Mouse (Mus musculus) neural tube, embryonic 11.5 days (tissue): ENCODE results near the gene Prkce. TPM values are rescaled to one million over a fixed set of nuclear protein-coding genes. Genes with fewer than 3 reads are reported as not detected.
A peak's percentile ranks its signal among the peaks of the same experiment; 100 is the strongest.

ENCODE experiments used
- ATAC-seq: fragments of 200-750 bp; cut with Nextera tagmentation; 2 replicates; pipeline ENCODE4 v1.8.0; 2017; ENCODE audit warnings: moderate number of reproducible peaks, mild to moderate bottlenecking, moderate TSS enrichment, moderate library complexity; ENCODE audit not compliant: insufficient read depth, low FRiP score, low TSS enrichment
- DNase-seq: peaks from one replicate; pipeline ENCODE4 v3.0.0-alpha.2; 2015; ENCODE audit warnings: low spot score
- H3K27ac ChIP-seq: fragments of 300-500 bp; sonication (generic); 2 replicates; pipeline ENCODE4 v1.5.1; 2014; ENCODE audit warnings: low read depth, mild to moderate bottlenecking, low read length
- H3K27me3 ChIP-seq: fragments of 300-500 bp; sonication (generic); 2 replicates; pipeline ENCODE4 v1.6.1; 2014; ENCODE audit warnings: mild to moderate bottlenecking, low read length, mixed read lengths; ENCODE audit not compliant: control insufficient read depth, insufficient read depth
- H3K36me3 ChIP-seq: fragments of 300-500 bp; sonication (generic); 2 replicates; pipeline ENCODE4 v1.6.1; 2014; ENCODE audit warnings: mild to moderate bottlenecking, low read length, moderate library complexity, mixed read lengths; ENCODE audit not compliant: control insufficient read depth, insufficient read depth
- H3K4me1 ChIP-seq: fragments of 300-500 bp; sonication (generic); 2 replicates; pipeline ENCODE4 v1.6.1; 2014; ENCODE audit warnings: low read length, mixed read lengths; ENCODE audit not compliant: control insufficient read depth, insufficient read depth
- H3K4me2 ChIP-seq: fragments of 300-500 bp; sonication (generic); 2 replicates; pipeline ENCODE4 v1.6.1; 2014; ENCODE audit warnings: low read depth, mild to moderate bottlenecking, moderate library complexity
- H3K4me3 ChIP-seq: fragments of 300-500 bp; sonication (generic); 2 replicates; pipeline ENCODE4 v1.5.1; 2014; ENCODE audit warnings: low read depth, low read length
- H3K9ac ChIP-seq: fragments of 300-500 bp; sonication (generic); 2 replicates; pipeline ENCODE4 v1.6.1; 2014; ENCODE audit warnings: mild to moderate bottlenecking, low read length
- H3K9me3 ChIP-seq: fragments of 300-500 bp; sonication (generic); 2 replicates; pipeline ENCODE4 v1.6.1; 2016; ENCODE audit warnings: low read length; ENCODE audit not compliant: control insufficient read depth
- WGBS: fragments of 180-500 bp; shearing (Covaris S2); extraction: QIAGEN DNeasy Blood & Tissue Kit; methylation state at CpG from one replicate; pipeline ENCODE4 v1.1.7; 2014; 5-methylcytosine and 5-hydroxymethylcytosine counted together
- polyA plus RNA-seq: library from polyadenylated mRNA; unstranded; fragments of >200 nt; fragmentation: Nextera tagmentation; extraction: Ambion mirVana; gene quantifications from 2 replicates; pipeline ENCODE4 v1.2.1, GENCODE M21; 2014

The Prkce gene
- polyA plus RNA-seq, 1 experiment from 2014 or later = 13.3 TPM

DNA sequence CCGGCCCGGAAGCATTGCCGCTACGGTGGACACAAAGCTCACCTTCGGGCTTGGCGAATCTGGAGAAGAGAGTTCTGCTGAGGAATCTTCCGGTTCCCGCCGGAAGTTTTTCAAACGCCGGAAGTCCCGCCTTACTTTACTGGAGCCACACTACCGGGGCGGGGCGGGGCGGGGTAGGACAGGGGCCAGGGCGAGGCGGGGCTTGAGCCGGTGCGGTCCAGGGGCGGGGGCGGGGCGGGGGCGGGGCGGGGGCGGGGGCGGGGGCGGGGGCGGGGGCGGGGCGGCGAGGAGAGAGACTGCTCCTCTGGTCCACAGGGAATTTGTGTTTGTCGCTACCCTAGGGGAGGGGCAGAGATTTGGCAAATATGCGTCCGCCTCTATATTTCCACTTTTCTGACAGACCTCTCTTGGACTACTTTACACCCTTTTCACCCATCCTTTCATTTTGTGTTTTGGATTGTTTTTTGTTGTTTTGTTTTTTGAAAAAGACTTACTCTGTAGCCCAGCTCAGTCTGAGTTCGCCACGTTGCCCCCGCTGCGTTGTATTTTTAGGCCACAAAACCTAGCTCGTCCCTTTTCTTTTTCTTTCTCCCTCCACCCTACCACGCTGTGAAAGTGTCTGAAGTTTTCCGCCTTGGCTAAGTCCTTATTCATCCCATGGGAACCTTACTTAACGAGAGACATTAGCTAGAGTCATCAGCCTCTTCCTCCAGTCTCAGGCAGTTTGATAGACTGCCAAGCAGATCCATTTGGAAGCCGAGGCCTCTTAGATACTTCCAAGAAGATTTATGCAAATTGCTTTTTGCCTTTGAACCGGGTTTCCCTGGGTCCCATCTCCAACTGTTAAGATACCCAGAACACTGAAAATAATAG, 22.3 kb upstream of the Prkce start, which contains the start of gene Srbd1:
Gene Srbd1, minus strand, starts transcription at position 97 of the 873 bp plus-strand sequence.
- no peaks in the 10 kb centered on the region for H3K27me3 ChIP-seq
- peak within 1 kb of the TSS; percentile 78 for H3K9ac ChIP-seq
- no peaks in the 10 kb centered on the region for H3K9me3 ChIP-seq
- 1% methylated on average over 29 of the region's 45 CpGs for WGBS
- H3K36me3 ChIP-seq = no peaks in the 10 kb centered on the region
- ATAC-seq (peak; percentile 92), DNase-seq (peak; percentile 94)
- peak within 1 kb of the TSS; percentile 88 for H3K4me2 ChIP-seq
- peaks cover 6% of the 10 kb centered on the region for H3K4me1 ChIP-seq
- peak within 1 kb of the TSS; percentile 71 for H3K4me3 ChIP-seq
- peak within 1 kb of the TSS; percentile 36; the same call in 1 of the 2 replicates for H3K27ac ChIP-seq

- Histone ChIP-seq H3K9ac (no peak overlapping the region), H3K27ac (no peak overlapping the region), H3K4me3 (no peak overlapping the region), H3K27me3 (no peaks in the 10 kb centered on the region), H3K4me1 (no peaks in the 10 kb centered on the region), H3K4me2 (no peak overlapping the region), H3K9me3 (no peaks in the 10 kb centered on the region), H3K36me3 (no peaks in the 10 kb centered on the region)
- ATAC-seq (no peak), DNase-seq (no peak)
- WGBS = 97% methylated on average over 1 of the region's 1 CpGs
Measured at GRCm38 (mm10) chr17:86149726-86150125, 17.9 kb upstream of the Prkce start.

- Histone ChIP-seq H3K4me3 (no peak overlapping the region), H3K4me2 (no peak overlapping the region), H3K27me3 (no peaks in the 10 kb centered on the region), H3K9me3 (no peaks in the 10 kb centered on the region), H3K9ac (no peak overlapping the region), H3K27ac (no peak overlapping the region), H3K36me3 (no peaks in the 10 kb centered on the region), H3K4me1 (no peaks in the 10 kb centered on the region)
- WGBS = 15% methylated on average over 5 of the region's 5 CpGs
- ATAC-seq = peak; percentile 84
- DNase-seq = peak; percentile 69
Measured at GRCm38 (mm10) chr17:86150867-86151348, 16.7 kb upstream of the Prkce start.

GRCm38 (mm10) chr17:86156999-86157398, 10.6 kb upstream of the Prkce start:
- Histone ChIP-seq H3K9ac (no peak overlapping the region), H3K4me2 (no peak overlapping the region), H3K36me3 (no peaks in the 10 kb centered on the region), H3K27me3 (no peaks in the 10 kb centered on the region), H3K27ac (no peak overlapping the region), H3K4me3 (no peak overlapping the region), H3K9me3 (no peaks in the 10 kb centered on the region), H3K4me1 (no peaks in the 10 kb centered on the region)
- DNase-seq (no peak), ATAC-seq (no peak)
- WGBS = 85% methylated on average over 6 of the region's 6 CpGs

- no peaks in the 10 kb centered on the region for H3K4me1 ChIP-seq
- H3K27ac ChIP-seq = no peak overlapping the region
- no peak overlapping the region for H3K4me2 ChIP-seq
- no peaks in the 10 kb centered on the region for H3K9me3 ChIP-seq
- H3K9ac ChIP-seq = no peak overlapping the region
- whole genome bisulfite sequencing = 44% methylated on average over 12 of the region's 15 CpGs
- DNase-seq = no peak
- no peak overlapping the region for H3K4me3 ChIP-seq
- ATAC-seq = no peak
- no peaks in the 10 kb centered on the region for H3K36me3 ChIP-seq
- H3K27me3 ChIP-seq = no peaks in the 10 kb centered on the region
Measured at GRCm38 (mm10) chr17:86162672-86163071, 4.9 kb upstream of the Prkce start.

DNA sequence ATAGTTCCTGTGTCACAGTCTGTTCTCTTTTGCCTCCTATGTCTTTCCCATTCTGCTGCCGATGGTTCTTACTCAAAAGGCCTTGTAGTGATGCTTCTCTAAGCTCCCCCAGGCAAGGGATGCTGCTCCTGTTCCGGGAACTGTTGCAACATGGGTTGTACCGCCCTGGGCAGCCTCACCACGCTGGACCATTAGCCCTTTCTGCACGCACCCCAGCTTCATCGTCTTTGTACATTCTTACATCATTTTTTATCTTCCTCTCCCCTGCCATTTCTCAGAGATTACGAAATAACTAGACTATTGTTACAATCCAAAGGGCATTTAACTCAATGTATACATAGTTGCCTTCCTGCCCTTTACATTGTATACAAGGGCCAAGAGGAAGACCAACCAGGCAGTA, 3.2 kb upstream of the Prkce start:
- 83% methylated on average over 7 of the region's 7 CpGs for WGBS

GRCm38 (mm10) chr17:86166051-86166566, 1.5 kb upstream of the Prkce start:
- H3K4me1 ChIP-seq = peaks cover 21% of the 10 kb centered on the region
- H3K4me3 ChIP-seq = peak overlapping the region; percentile 75
- ATAC-seq = no peak
- H3K27ac ChIP-seq = peak overlapping the region; percentile 96
- DNase-seq = no peak
- 3% methylated on average over 19 of the region's 19 CpGs for WGBS
- no peaks in the 10 kb centered on the region for H3K9me3 ChIP-seq
- H3K9ac ChIP-seq = peak overlapping the region; percentile 81
- H3K27me3 ChIP-seq = no peaks in the 10 kb centered on the region
- peak overlapping the region; percentile 98 for H3K4me2 ChIP-seq
- H3K36me3 ChIP-seq = no peaks in the 10 kb centered on the region

More for the DNA sequence above, 3.2 kb upstream of the Prkce start:
- Histone ChIP-seq H3K4me1 (peaks cover 6% of the 10 kb centered on the region), H3K9me3 (no peaks in the 10 kb centered on the region), H3K36me3 (no peaks in the 10 kb centered on the region), H3K27me3 (no peaks in the 10 kb centered on the region), H3K4me2 (no peak overlapping the region), H3K9ac (no peak overlapping the region), H3K27ac (no peak overlapping the region), H3K4me3 (no peak overlapping the region)
- ATAC-seq (no peak), DNase-seq (no peak)

- H3K9ac ChIP-seq = peak overlapping the region; percentile 81
- no peaks in the 10 kb centered on the region for H3K36me3 ChIP-seq
- under 1% methylated on average over 46 of the region's 46 CpGs for WGBS
- no peaks in the 10 kb centered on the region for H3K27me3 ChIP-seq
- peak overlapping the region; percentile 96 for H3K27ac ChIP-seq
- peak; percentile 78 for DNase-seq
- H3K4me3 ChIP-seq = peak overlapping the region; percentile 75
- no peaks in the 10 kb centered on the region for H3K9me3 ChIP-seq
- ATAC-seq = peak; percentile 68
- peaks cover 21% of the 10 kb centered on the region for H3K4me1 ChIP-seq
- H3K4me2 ChIP-seq = peak overlapping the region; percentile 98
Measured at GRCm38 (mm10) chr17:86166567-86167319, 842 bp upstream of the Prkce start.
